Mouse (Mus musculus) cerebellum, adult 2 months (tissue): ENCODE measurements around the gene Zmpste24. TPM values are rescaled to one million over a fixed set of nuclear protein-coding genes. Genes with fewer than 3 reads are reported as not detected.
"Not testable (repeated sequence)": the region's sequence is repeated elsewhere in the genome, so short reads cannot be mapped to it uniquely, and the experiment has no call there.

Source experiments
- DNase-seq, 2 experiments: peaks; one replicate each; pipeline ENCODE4 v3.0.0; 2021
- H3K27ac ChIP-seq: fragments of 200-500 bp; 2 replicates; pipeline ENCODE4 v1.5.1; 2012; ENCODE audit warnings: low read length, control low read depth, inconsistent platforms; ENCODE audit not compliant: insufficient read depth
- H3K27me3 ChIP-seq: fragments of 200-500 bp; 2 replicates; pipeline ENCODE4 v1.6.1; 2012; ENCODE audit warnings: inconsistent platforms, mild to moderate bottlenecking, low read length, moderate library complexity; ENCODE audit not compliant: control insufficient read depth, insufficient read depth
- H3K4me1 ChIP-seq: fragments of 200-500 bp; 2 replicates; pipeline ENCODE4 v1.6.1; 2011; ENCODE audit warnings: low read length; ENCODE audit not compliant: control insufficient read depth, insufficient read depth
- H3K4me3 ChIP-seq: fragments of 200-500 bp; replicated peaks from 2 replicates; pipeline ENCODE3; 2011; ENCODE audit warnings: mild to moderate bottlenecking, low read depth, low read length, control low read depth; ENCODE audit not compliant: insufficient read depth
- CTCF ChIP-seq: fragments of 200-500 bp; IDR thresholded peaks from 2 replicates; pipeline ENCODE4 v1.5.1; 2011; ENCODE audit warnings: low read depth, mild to moderate bottlenecking, control low read depth, low read length, moderate library complexity, borderline replicate concordance; ENCODE audit not compliant: insufficient read depth
- POLR2A ChIP-seq: fragments of 200-500 bp; IDR thresholded peaks from 2 replicates; pipeline ENCODE4 v1.6.1; 2011; ENCODE audit warnings: low read length, control low read depth, borderline replicate concordance; ENCODE audit not compliant: insufficient read depth
- WGBS: fragments of 180-500 bp; shearing (Covaris S2); methylation state at CpG from one replicate; pipeline ENCODE4 v1.1.7; 2018; 5-methylcytosine and 5-hydroxymethylcytosine counted together
- polyA plus RNA-seq: library from polyadenylated mRNA; depleted of rRNA; stranded (reverse); fragments of >200 nt; gene quantifications from 2 replicates; pipeline ENCODE4 v1.2.3, GENCODE M21; 2012

The Zmpste24 gene
- polyA plus RNA-seq, 1 experiment, result 25.3 TPM

- no peak for DNase-seq
- 87% methylated on average over 3 of the region's 3 CpGs for WGBS
- no peak overlapping the region for H3K27ac ChIP-seq
- no peaks in the 10 kb centered on the region for H3K27me3 ChIP-seq
- no peak overlapping the region for H3K4me3 ChIP-seq
- TF ChIP-seq POLR2A (no peak), CTCF (no peak)
- 0 out of 2 replicates have a peak, but pooled peaks cover 2% of the 10 kb centered on the region for H3K4me1 ChIP-seq
Measured at GRCm38 (mm10) chr4:121077915-121078646, 20.0 kb downstream of the Zmpste24 start.

DNA sequence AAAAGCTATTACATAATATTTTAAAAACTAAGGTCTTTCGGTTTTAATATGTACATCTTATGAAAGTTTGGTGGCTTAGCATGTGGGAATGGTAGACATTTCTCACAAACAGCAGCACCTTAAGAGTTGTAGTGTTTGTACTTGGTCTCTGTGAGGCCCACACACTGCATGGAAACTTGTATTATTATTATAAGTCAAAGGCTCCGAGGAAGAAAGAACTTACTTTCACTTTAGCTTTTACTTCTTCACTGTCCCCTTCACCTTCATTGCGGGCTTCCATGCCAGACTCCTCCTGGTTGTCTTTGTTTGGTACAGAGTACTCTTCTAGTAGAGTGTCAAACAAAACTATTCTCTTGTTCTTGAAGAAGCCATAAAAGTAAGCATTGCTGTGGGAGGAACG, 23.8 kb downstream of the Zmpste24 start:
- 87% methylated on average over 4 of the region's 4 CpGs for WGBS
- Histone ChIP-seq H3K27me3 (no peaks in the 10 kb centered on the region), H3K27ac (no peak overlapping the region), H3K4me1 (no peaks in the 10 kb centered on the region), H3K4me3 (no peak overlapping the region)
- no peak for TF ChIP-seq CTCF
- TF ChIP-seq POLR2A, result no peak
- no peak for DNase-seq

- TF ChIP-seq POLR2A (no peak), CTCF (no peak)
- no peak for DNase-seq
- 79% methylated on average over 2 of the region's 2 CpGs for WGBS
- H3K4me1 ChIP-seq, result no peaks in the 10 kb centered on the region
- H3K27ac ChIP-seq, result no peak overlapping the region
- no peaks in the 10 kb centered on the region for H3K27me3 ChIP-seq
- H3K4me3 ChIP-seq, result no peak overlapping the region
Measured at GRCm38 (mm10) chr4:121065336-121065735, 32.7 kb downstream of the Zmpste24 start.

DNA sequence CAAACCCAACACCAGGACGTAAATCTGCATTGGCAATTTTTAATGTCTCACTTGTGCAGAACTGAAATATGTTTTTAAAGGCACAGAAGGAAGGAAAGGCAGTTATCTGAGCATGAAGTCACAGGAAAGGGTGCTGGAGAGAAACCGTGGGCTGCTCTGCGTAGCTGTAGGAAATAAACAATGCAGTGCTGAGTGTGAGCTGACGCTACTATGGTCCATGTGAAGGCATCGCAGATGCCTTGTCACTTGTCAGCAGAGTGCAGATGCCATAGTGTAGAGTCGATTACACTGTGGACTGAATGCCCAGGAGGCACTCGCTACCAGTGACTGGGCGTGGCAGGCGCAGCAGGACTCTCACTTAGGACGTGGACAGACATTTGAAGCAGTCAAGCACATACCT, 38.8 kb downstream of the Zmpste24 start:
- not testable (repeated sequence) for H3K4me1 ChIP-seq, DNase-seq, H3K27ac ChIP-seq, H3K4me3 ChIP-seq, H3K27me3 ChIP-seq
- WGBS, result 89% methylated on average over 10 of the region's 10 CpGs

GRCm38 (mm10) chr4:121057032-121057431, 41.0 kb downstream of the Zmpste24 start:
- Histone ChIP-seq H3K27ac (no peak overlapping the region), H3K4me3 (no peak overlapping the region), H3K4me1 (peaks cover 2% of the 10 kb centered on the region; the same call in 1 of the 2 replicates), H3K27me3 (no peaks in the 10 kb centered on the region)
- TF ChIP-seq CTCF (no peak), POLR2A (no peak)
- DNase-seq, result no peak
- WGBS, result 10% methylated on average over 2 of the region's 2 CpGs

GRCm38 (mm10) chr4:121056342-121056741, 41.7 kb downstream of the Zmpste24 start:
- no peak overlapping the region for H3K27ac ChIP-seq
- H3K4me1 ChIP-seq, result peaks cover 2% of the 10 kb centered on the region; the same call in 1 of the 2 replicates
- DNase-seq, result peak in 1 of 2 experiments; percentile 44
- H3K4me3 ChIP-seq, result no peak overlapping the region
- 49% methylated on average over 3 of the region's 3 CpGs for WGBS
- H3K27me3 ChIP-seq, result no peaks in the 10 kb centered on the region
- TF ChIP-seq CTCF (peak; percentile 64), POLR2A (no peak)

GRCm38 (mm10) chr4:121052454-121053323, 45.4 kb downstream of the Zmpste24 start:
- Histone ChIP-seq H3K4me3 (peak overlapping the region; percentile 64), H3K27me3 (no peaks in the 10 kb centered on the region), H3K27ac (peak overlapping the region; percentile 36), H3K4me1 (peaks cover 2% of the 10 kb centered on the region; the same call in 1 of the 2 replicates)
- DNase-seq, result peak; percentile 66 to 76
- TF ChIP-seq CTCF (no peak), POLR2A (peak; percentile 73; the same call in 1 of the 2 replicates)
- 13% methylated on average over 35 of the region's 35 CpGs for WGBS
